Mouse (Mus musculus) CH12.LX (cell line): ENCODE measurements around the gene Slc9a4. TPM values are rescaled to one million over a fixed set of nuclear protein-coding genes. Genes with fewer than 3 reads are reported as not detected.

Experiments
- DNase-seq: peaks from one replicate; pipeline ENCODE4 v3.0.0-alpha.2; 2013; ENCODE audit errors: extremely low read depth
- H3K27ac ChIP-seq: 2 replicates; pipeline ENCODE4 v1.5.1; 2012; ENCODE audit warnings: low read depth, mild to moderate bottlenecking, control low read depth, moderate library complexity; ENCODE audit not compliant: insufficient read depth
- H3K27me3 ChIP-seq: replicated peaks from 2 replicates; pipeline ENCODE3; 2012; ENCODE audit warnings: inconsistent platforms
- H3K36me3 ChIP-seq, 2 experiments: replicated peaks in 1 of 2; 2 replicates each; pipeline versions ENCODE3 to v1.6.1; 2012; ENCODE audit warnings: inconsistent platforms in 1 of 2, low read length in 1 of 2, mild to moderate bottlenecking in 1 of 2, mixed read lengths in 1 of 2, moderate library complexity in 1 of 2; ENCODE audit not compliant: control insufficient read depth in 1 of 2, insufficient read depth in 1 of 2
- H3K4me1 ChIP-seq, 2 experiments: 2 replicates each; pipeline ENCODE4 v1.6.1; 2012; ENCODE audit warnings: inconsistent platforms in 1 of 2, moderate library complexity in 1 of 2; ENCODE audit not compliant: insufficient read depth in 2 of 2, control insufficient read depth in 1 of 2
- H3K4me2 ChIP-seq: 2 replicates; pipeline ENCODE4 v1.6.1; 2012; ENCODE audit warnings: low read depth, mild to moderate bottlenecking, control low read depth; ENCODE audit not compliant: poor library complexity, insufficient read depth, severe bottlenecking
- H3K4me3 ChIP-seq, 3 experiments: fragments of 150-350 bp in 1 of 3; sonication (generic) in 1 of 3; replicated peaks in 1 of 3; 2 replicates each; pipeline versions ENCODE3 to v1.5.1; 2011 to 2012; ENCODE audit warnings: low read depth in 2 of 3, low read length in 2 of 3, mild to moderate bottlenecking in 2 of 3, moderate library complexity in 2 of 3, control low read depth in 1 of 3, improper control_type of control experiment in 1 of 3, inconsistent platforms in 1 of 3, mixed read lengths in 1 of 3; ENCODE audit not compliant: poor library complexity in 1 of 3
- H3K79me2 ChIP-seq: replicated peaks from 2 replicates; pipeline ENCODE4 v1.6.1; 2012; ENCODE audit warnings: mild to moderate bottlenecking, moderate library complexity; ENCODE audit not compliant: control insufficient read depth, poor library complexity, insufficient read depth, severe bottlenecking; ENCODE audit errors: extremely low read depth
- H3K9ac ChIP-seq: 2 replicates; pipeline ENCODE4 v1.6.1; 2012; ENCODE audit warnings: low read depth, mild to moderate bottlenecking, control low read depth, moderate library complexity; ENCODE audit not compliant: insufficient read depth
- H3K9me3 ChIP-seq: replicated peaks from 2 replicates; pipeline ENCODE3; 2012; ENCODE audit warnings: low read length, inconsistent platforms, mixed read lengths
- CHD2 ChIP-seq: IDR thresholded peaks from 2 replicates; pipeline ENCODE4 v1.6.1; 2011; ENCODE audit warnings: low read length, improper control_type of control experiment
- E2F4 ChIP-seq: IDR thresholded peaks from 2 replicates; pipeline ENCODE4 v1.6.1; 2011; ENCODE audit warnings: low read depth, low read length, improper control_type of control experiment; ENCODE audit not compliant: insufficient replicate concordance
- ELF1 ChIP-seq: IDR thresholded peaks from 2 replicates; pipeline ENCODE4 v1.6.1; 2014; ENCODE audit warnings: low read depth, mild to moderate bottlenecking, inconsistent platforms, low read length, improper control_type of control experiment
- GABPA ChIP-seq: IDR thresholded peaks from 2 replicates; pipeline ENCODE4 v1.6.1; 2012; ENCODE audit warnings: low read depth, low read length, improper control_type of control experiment, inconsistent platforms; ENCODE audit not compliant: insufficient replicate concordance
- HCFC1 ChIP-seq: IDR thresholded peaks from 2 replicates; pipeline ENCODE4 v1.6.1; 2012; ENCODE audit warnings: low read depth, mild to moderate bottlenecking, inconsistent platforms, low read length, improper control_type of control experiment
- JUN ChIP-seq: IDR thresholded peaks from 2 replicates; pipeline ENCODE4 v1.6.1; 2011; ENCODE audit warnings: low read depth, mild to moderate bottlenecking, low read length, improper control_type of control experiment, moderate library complexity; ENCODE audit not compliant: insufficient read depth
- KAT2A ChIP-seq: IDR thresholded peaks from 2 replicates; pipeline ENCODE4 v1.6.1; 2012; ENCODE audit warnings: low read length, improper control_type of control experiment, inconsistent platforms; ENCODE audit not compliant: insufficient replicate concordance
- MAFK ChIP-seq: IDR thresholded peaks from 2 replicates; pipeline ENCODE4 v1.6.1; 2011; ENCODE audit warnings: low read length, improper control_type of control experiment; ENCODE audit not compliant: insufficient replicate concordance
- MAZ ChIP-seq: IDR thresholded peaks from 2 replicates; pipeline ENCODE4 v1.6.1; 2012; ENCODE audit warnings: low read depth, mild to moderate bottlenecking, inconsistent platforms, low read length, improper control_type of control experiment, moderate library complexity
- MXI1 ChIP-seq: IDR thresholded peaks from 2 replicates; pipeline ENCODE4 v1.6.1; 2011; ENCODE audit warnings: mild to moderate bottlenecking, low read depth, low read length, improper control_type of control experiment
- MYC ChIP-seq: IDR thresholded peaks from 2 replicates; pipeline ENCODE4 v1.6.1; 2011; ENCODE audit warnings: low read depth, mild to moderate bottlenecking, improper control_type of control experiment, low read length
- NRF1 ChIP-seq: IDR thresholded peaks from 2 replicates; pipeline ENCODE4 v1.6.1; 2014; ENCODE audit warnings: low read depth, mild to moderate bottlenecking, inconsistent platforms, low read length, improper control_type of control experiment, moderate library complexity
- RAD21 ChIP-seq: IDR thresholded peaks from 2 replicates; pipeline ENCODE4 v1.6.1; 2011; ENCODE audit warnings: low read depth, mild to moderate bottlenecking, low read length, improper control_type of control experiment, moderate library complexity
- RCOR1 ChIP-seq: conservative IDR thresholded peaks from 2 replicates; pipeline ENCODE4 v1.6.1; 2012; ENCODE audit warnings: low read depth, mild to moderate bottlenecking, inconsistent platforms, low read length, improper control_type of control experiment
- SIN3A ChIP-seq: IDR thresholded peaks from 2 replicates; pipeline ENCODE4 v1.6.1; 2012; ENCODE audit warnings: low read length, improper control_type of control experiment, inconsistent platforms
- TBP ChIP-seq: conservative IDR thresholded peaks from 2 replicates; pipeline ENCODE4 v1.6.1; 2011; ENCODE audit warnings: low read depth, low read length, improper control_type of control experiment
- TCF12 ChIP-seq: IDR thresholded peaks from 2 replicates; pipeline ENCODE4 v1.6.1; 2014; ENCODE audit warnings: low read depth, mild to moderate bottlenecking, inconsistent platforms, low read length, improper control_type of control experiment
- UBTF ChIP-seq: IDR thresholded peaks from 2 replicates; pipeline ENCODE4 v1.6.1; 2012; ENCODE audit warnings: low read depth, mild to moderate bottlenecking, inconsistent platforms, low read length, improper control_type of control experiment, moderate library complexity
- ZC3H11A ChIP-seq: IDR thresholded peaks from 2 replicates; pipeline ENCODE4 v1.6.1; 2012; ENCODE audit warnings: low read depth, mild to moderate bottlenecking, inconsistent platforms, low read length, improper control_type of control experiment
- ZKSCAN1 ChIP-seq: IDR thresholded peaks from 2 replicates; pipeline ENCODE4 v1.6.1; 2012; ENCODE audit warnings: low read depth, inconsistent platforms, low read length, improper control_type of control experiment, borderline replicate concordance
- ZMIZ1 ChIP-seq: IDR thresholded peaks from 2 replicates; pipeline ENCODE4 v1.6.1; 2012; ENCODE audit warnings: low read depth, mild to moderate bottlenecking, inconsistent platforms, low read length, improper control_type of control experiment
- ZNF384 ChIP-seq: IDR thresholded peaks from 2 replicates; pipeline ENCODE4 v1.6.1; 2012; ENCODE audit warnings: low read depth, low read length, improper control_type of control experiment, inconsistent platforms
- dilution Hi-C: fragments of 300-500 bp; cut with MboI; formaldehyde crosslinking; loops from 2 replicates; pipeline ENCODE4 v1.14.3; 2020; ENCODE audit warnings: low sequenced_read_pairs; ENCODE audit not compliant: extremely low pct_unique_long_range_greater_than_20kb, extremely low pct_ligation_motif_present
- in situ Hi-C: fragments of 300-500 bp; cut with MboI; formaldehyde crosslinking; loops from 3 replicates; pipeline ENCODE4 v1.14.3; 2019; ENCODE audit warnings: low sequenced_read_pairs, low pct_ligation_motif_present, low pct_unique_long_range_greater_than_20kb, mixed read lengths
- polyA plus RNA-seq: library from polyadenylated mRNA; unstranded; fragments of >175 nt; gene quantifications from 2 replicates; pipeline ENCODE4 v1.2.1, GENCODE M21; 2012; ENCODE audit warnings: low read depth; ENCODE audit not compliant: insufficient read length
- total RNA-seq, 2 experiments: library from RNA; depleted of rRNA; stranded (reverse); fragments of 300-350 nt in 1 of 2; fragments of >200 nt in 1 of 2; gene quantifications; 2 replicates each; pipeline ENCODE4 v1.2.3; 2012 to 2014

The Slc9a4 gene
- total and polyA plus RNA-seq, 3 experiments = 0.07 to 0.31 TPM; not detected in 1

GRCm38 (mm10) chr1:40544650-40545049 lies 35.2 kb upstream of the Slc9a4 start (continued):
- no peak for TF ChIP-seq GABPA
- no peak for TF ChIP-seq ZNF384
- no peak for TF ChIP-seq JUN
- no peak for TF ChIP-seq MYC
- peak; percentile 89 for TF ChIP-seq RAD21

- TF ChIP-seq TBP = no peak
- TF ChIP-seq UBTF = no peak
- no peak for TF ChIP-seq CHD2
- TF ChIP-seq E2F4 = no peak
- TF ChIP-seq SIN3A = no peak
- TF ChIP-seq MXI1 = no peak
- TF ChIP-seq RCOR1 = no peak
- TF ChIP-seq ZNF384 = no peak
- TF ChIP-seq HCFC1 = no peak
- no peak for TF ChIP-seq ELF1
- TF ChIP-seq KAT2A = no peak
- no peak for TF ChIP-seq ZKSCAN1
- TF ChIP-seq, all 38 proteins: peak for 0
Observed at GRCm38 (mm10) chr1:40546645-40547044, 33.2 kb upstream of the Slc9a4 start.

GRCm38 (mm10) chr1:40547064-40547572 lies 32.8 kb upstream of the Slc9a4 start:
- no peak overlapping the region for H3K9ac ChIP-seq
- no peaks in the 10 kb centered on the region for H3K9me3 ChIP-seq
- H3K4me1 ChIP-seq = peaks cover 0 to 13% of the 10 kb centered on the region in 2 experiments; a peak in 2 of 4 replicates
- H3K27ac ChIP-seq = no peak overlapping the region
- no peak for DNase-seq
- in situ Hi-C loops = loop anchor here (25.0 kb wide), 2 partner anchors 435 to 535 kb away; no protein-coding TSS in a partner anchor
- H3K79me2 ChIP-seq = no peaks in the 10 kb centered on the region
- peaks cover 0 to 50% of the 10 kb centered on the region in 2 experiments for H3K36me3 ChIP-seq
- no peaks in the 10 kb centered on the region for H3K27me3 ChIP-seq
- H3K4me2 ChIP-seq = no peak overlapping the region
- TF ChIP-seq TCF12 = no peak
- TF ChIP-seq JUN = no peak
- no peak for TF ChIP-seq HCFC1
- no peak for TF ChIP-seq MAZ
- TF ChIP-seq ZC3H11A = no peak
- TF ChIP-seq NRF1 = no peak
- TF ChIP-seq ZMIZ1 = no peak
- no peak for TF ChIP-seq RCOR1
- TF ChIP-seq MAFK = no peak
- no peak overlapping the region for H3K4me3 ChIP-seq
- dilution Hi-C loops = no loop called here

More at GRCm38 (mm10) chr1:40546645-40547044, 33.2 kb upstream of the Slc9a4 start:
- Histone ChIP-seq H3K27me3 (no peaks in the 10 kb centered on the region), H3K9ac (no peak overlapping the region), H3K9me3 (no peaks in the 10 kb centered on the region), H3K79me2 (no peaks in the 10 kb centered on the region), H3K27ac (no peak overlapping the region), H3K36me3 (peaks cover 0 to 53% of the 10 kb centered on the region in 2 experiments), H3K4me1 (peaks cover 0 to 13% of the 10 kb centered on the region in 2 experiments; a peak in 2 of 4 replicates), H3K4me2 (no peak overlapping the region), H3K4me3 (no peak overlapping the region)
- dilution Hi-C loops = no loop called here
- in situ Hi-C loops = loop anchor here (25.0 kb wide), 2 partner anchors 434 to 534 kb away; no protein-coding TSS in a partner anchor
- DNase-seq = no peak
